8 mouse cellular contexts compared by ENCODE assay signal in the genomic region with DNA sequence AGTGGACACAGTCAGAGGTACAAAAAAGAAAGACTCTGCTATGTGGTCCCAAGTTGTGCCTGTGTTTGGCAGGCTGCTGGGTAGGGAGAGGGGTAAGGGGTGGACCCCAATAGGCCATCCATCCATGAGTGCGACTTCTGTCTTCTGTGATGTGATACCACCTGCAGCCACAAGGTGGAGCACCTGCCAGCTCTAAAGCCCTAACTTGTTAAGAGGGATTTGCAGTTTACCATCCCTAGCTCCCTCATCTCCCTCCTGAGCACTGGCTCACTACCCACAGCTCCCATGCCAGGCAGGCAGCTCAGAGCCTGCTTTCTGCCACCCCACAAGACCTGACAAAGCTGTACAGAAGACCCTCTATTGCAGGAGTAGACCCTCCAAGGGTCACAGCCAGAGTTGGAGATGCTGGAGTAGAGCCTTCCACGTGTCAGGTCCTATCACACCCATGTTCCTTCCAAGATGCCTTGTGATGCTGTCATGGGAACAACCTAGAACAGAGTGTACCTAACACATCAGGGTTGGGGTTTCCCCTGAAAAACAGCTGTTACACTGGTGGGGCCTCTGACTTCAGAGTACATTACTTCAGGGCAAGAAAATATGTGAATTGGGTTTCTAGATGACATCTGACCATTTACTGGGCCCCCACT. TPM values are rescaled to one million over a fixed set of nuclear protein-coding genes. Genes with fewer than 3 reads are reported as not detected.
DNase-seq lines count a peak whose midpoint lies in the region; ATAC-seq and TF ChIP-seq lines count a peak whose summit lies in the region.

No protein-coding gene starts in this region.

- no peak overlapping the region for H3K4me2 ChIP-seq in kidney, embryonic 14.5 days (replicated peaks; ENCODE audit: low read depth, low read length)
- H3K4me2 ChIP-seq in midbrain, postnatal 0 days (ENCODE audit: low read depth, low read length, poor library complexity, severe bottlenecking): no peak overlapping the region

- H3K27me3 ChIP-seq in kidney, adult 2 months (replicated peaks; ENCODE audit: control insufficient read depth, insufficient read depth, low read length): no peaks in the 10 kb centered on the region
- no peaks in the 10 kb centered on the region for H3K27me3 ChIP-seq in kidney, embryonic 14.5 days (ENCODE audit: control insufficient read depth, insufficient read depth, low read length)
- H3K27me3 ChIP-seq in midbrain, postnatal 0 days (ENCODE audit: insufficient read depth, low read length): no peaks in the 10 kb centered on the region

- TF ChIP-seq POLR2A in kidney, adult 2 months (IDR thresholded peaks at IDR 0.05; ENCODE audit: low read depth, low read length): no peak

- H3K4me1 ChIP-seq in kidney, adult 2 months (ENCODE audit: control insufficient read depth, insufficient read depth, low read length): peaks cover 3% of the 10 kb centered on the region; the same call in 1 of the 2 replicates
- peaks cover 22% of the 10 kb centered on the region; the same call in 1 of the 2 replicates for H3K4me1 ChIP-seq in kidney, embryonic 14.5 days (ENCODE audit: control insufficient read depth, insufficient read depth, low read length)
- H3K4me1 ChIP-seq in midbrain, postnatal 0 days (ENCODE audit: insufficient read depth, low read length): peaks cover 12% of the 10 kb centered on the region; the same call in 1 of the 2 replicates

- H3K9me3 ChIP-seq in kidney, embryonic 14.5 days (ENCODE audit: control insufficient read depth, low read length): no peaks in the 10 kb centered on the region
- no peaks in the 10 kb centered on the region for H3K9me3 ChIP-seq in midbrain, postnatal 0 days (ENCODE audit: low read length)

- WGBS in kidney, adult 2 months: 36% methylated on average over 2 of the region's 2 CpGs
- WGBS in kidney, embryonic 14.5 days: 40% methylated on average over 2 of the region's 2 CpGs
- WGBS in midbrain, postnatal 0 days: 39% methylated on average over 2 of the region's 2 CpGs

- intact Hi-C loops in left cerebral cortex, postnatal 4 days (cut with DNase I): loop anchor here (2.0 kb wide), 1 partner anchor 81 kb away; no protein-coding TSS in a partner anchor

- H3K27ac ChIP-seq in kidney, adult 2 months (ENCODE audit: insufficient read depth, low read depth, low read length): no peak overlapping the region
- no peak overlapping the region for H3K27ac ChIP-seq in kidney, embryonic 14.5 days (ENCODE audit: low read depth, low read length)
- no peak overlapping the region for H3K27ac ChIP-seq in midbrain, postnatal 0 days (ENCODE audit: low read depth, low read length)

- no peak overlapping the region for H3K4me3 ChIP-seq in kidney, adult 2 months (ENCODE audit: insufficient read depth, low read depth, low read length)
- no peak overlapping the region for H3K4me3 ChIP-seq in kidney, embryonic 14.5 days (ENCODE audit: low read length)
- H3K4me3 ChIP-seq in midbrain, postnatal 0 days (ENCODE audit: low read depth, low read length): no peak overlapping the region

- no peaks in the 10 kb centered on the region for H3K36me3 ChIP-seq in kidney, adult 2 months (ENCODE audit: control insufficient read depth, insufficient read depth, low read length)
- H3K36me3 ChIP-seq in kidney, embryonic 14.5 days (ENCODE audit: control insufficient read depth, insufficient read depth, low read length): no peaks in the 10 kb centered on the region
- no peaks in the 10 kb centered on the region for H3K36me3 ChIP-seq in midbrain, postnatal 0 days (ENCODE audit: insufficient read depth, low read length)

- peak; percentile 96 for TF ChIP-seq CTCF in kidney, adult 2 months (conservative IDR thresholded peaks at IDR 0.05; ENCODE audit: insufficient read depth, insufficient read length, low read depth, low read length)
- peak; percentile 96 for TF ChIP-seq CTCF in midbrain, postnatal 0 days (IDR thresholded peaks at IDR 0.05)

- no peak overlapping the region for H3K9ac ChIP-seq in kidney, embryonic 14.5 days (ENCODE audit: low read depth, low read length)
- H3K9ac ChIP-seq in midbrain, postnatal 0 days (replicated peaks; ENCODE audit: low read length, poor library complexity, severe bottlenecking): no peak overlapping the region

- peak; percentile 81 for DNase-seq in kidney, adult 2 months
- DNase-seq in cerebellum, adult 9-10 months: peak; percentile 89
- peak; percentile 64 to 94 for DNase-seq in frontal cortex, adult 2 months (ENCODE audit: extremely low spot score in 1 of 2, low spot score in 1 of 2)
- peak; percentile 61 for DNase-seq in hindlimb bud, embryonic 11.5 days (ENCODE audit: extremely low spot score, low read depth, low spot score)
- DNase-seq in left cerebral cortex, postnatal 4 days: peak; percentile 87
- DNase-seq in midbrain, postnatal 0 days (ENCODE audit: low spot score): peak; percentile 87
- peak; percentile 69 to 77 for DNase-seq in spleen, postnatal 36 days (ENCODE audit: low spot score in 2 of 2)

- ATAC-seq in kidney, embryonic 14.5 days (ENCODE audit: low FRiP score, low TSS enrichment): no peak
- no peak; the same call in 1 of the 2 replicates for ATAC-seq in midbrain, postnatal 0 days (ENCODE audit: low FRiP score)

RNA-seq across cellular contexts. Expression of a gene that starts 3.5 kb away (rescaled TPM):
- 18.9 and 20.6 TPM in 2 replicates for polyA plus RNA-seq in kidney, adult 2 months (2012; rRNA removed)
- polyA plus RNA-seq in kidney, embryonic 14.5 days (2014; fragmentation: Nextera tagmentation; extraction: Ambion mirVana): 6.5 and 9.7 TPM in 2 replicates
- polyA plus RNA-seq in frontal cortex, adult 2 months (2012; rRNA removed): 32.2 and 39.5 TPM in 2 replicates
- total RNA-seq in left cerebral cortex, postnatal 4 days (2021): 10 to 100 TPM; 52.0 to 57.8 TPM
- 43.4 and 47.6 TPM in 2 replicates for total RNA-seq in midbrain, postnatal 0 days (2014; rRNA removed)
- 21.5 and 22.5 TPM in 2 replicates for polyA plus RNA-seq in midbrain, postnatal 0 days (2015; fragmentation: Nextera tagmentation; extraction: Ambion mirVana)

RNA-seq across cellular contexts. Expression of a gene that starts 20.4 kb away (rescaled TPM):
- polyA plus RNA-seq in kidney, adult 2 months (2012; rRNA removed): 12.4 and 16.8 TPM in 2 replicates
- polyA plus RNA-seq in kidney, embryonic 14.5 days (2014; fragmentation: Nextera tagmentation; extraction: Ambion mirVana): 6.8 and 8.8 TPM in 2 replicates
- polyA plus RNA-seq in frontal cortex, adult 2 months (2012; rRNA removed): 1.9 and 2.6 TPM in 2 replicates
- 1 to 10 TPM; 5.0 to 5.2 TPM for total RNA-seq in left cerebral cortex, postnatal 4 days (2021)
- total RNA-seq in midbrain, postnatal 0 days (2014; rRNA removed): 13.7 and 15.0 TPM in 2 replicates
- polyA plus RNA-seq in midbrain, postnatal 0 days (2015; fragmentation: Nextera tagmentation; extraction: Ambion mirVana): 0.60 and 0.79 TPM in 2 replicates
